Comparison of ENCODE assay signal across 11 mouse cellular contexts in the genomic region with DNA sequence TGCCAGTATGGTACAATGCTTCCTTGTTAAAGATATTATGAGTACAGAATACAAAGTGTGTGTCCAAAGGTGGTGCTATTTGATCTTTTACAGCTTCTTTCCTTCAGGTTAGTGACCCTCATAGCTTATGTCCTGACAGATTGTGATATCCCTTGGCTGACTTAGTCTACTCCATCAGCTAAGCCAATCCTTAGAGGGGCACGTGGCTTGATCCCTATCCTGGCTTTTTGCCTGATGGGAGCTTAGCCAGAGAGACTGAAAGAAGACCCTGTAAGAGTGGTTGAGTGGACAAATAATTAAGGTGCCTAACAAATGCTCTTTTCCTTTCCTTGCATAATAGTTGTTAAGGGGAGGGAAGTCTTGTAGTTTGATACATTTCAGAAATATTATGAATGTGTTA.
A peak's percentile ranks its signal among the peaks of the same experiment; 100 is the strongest.
DNase-seq lines count a peak whose midpoint lies in the region; ATAC-seq and TF ChIP-seq lines count a peak whose summit lies in the region.
"Had no signal": no experiment of that assay in that cellular context is flagged by ENCODE, and none has a peak within 500 bp of the region (broad histone marks: within the 10 kb centered on the region; RNA-seq: fewer than 3 reads in every experiment).

No protein-coding gene starts in this region.

- no peaks in the 10 kb centered on the region for H3K9me3 ChIP-seq in forebrain, embryonic 12.5 days
- no peaks in the 10 kb centered on the region for H3K9me3 ChIP-seq in forebrain, embryonic 13.5 days (replicated peaks)
- H3K9me3 ChIP-seq in hindbrain, embryonic 15.5 days = no peaks in the 10 kb centered on the region
- H3K9me3 ChIP-seq: embryonic facial prominence, embryonic 15.5 days; megakaryocyte, embryonic 14.5 days had no signal

- peak; percentile 2; the same call in 1 of the 2 replicates for ATAC-seq in forebrain, embryonic 12.5 days (ENCODE audit: low FRiP score)
- ATAC-seq in forebrain, embryonic 13.5 days = no peak
- ATAC-seq in Patski = peak; percentile 23
- peak; percentile 82 for ATAC-seq in hindbrain, embryonic 15.5 days (ENCODE audit: low FRiP score, low read depth)

- in situ Hi-C loops in Patski (cut with MboI; ENCODE audit: low pct_unique_long_range_greater_than_20kb) = no loop called here

- no peak overlapping the region for H3K4me3 ChIP-seq in forebrain, embryonic 12.5 days (replicated peaks)
- H3K4me3 ChIP-seq in forebrain, embryonic 13.5 days = no peak overlapping the region
- no peak overlapping the region for H3K4me3 ChIP-seq in left cerebral cortex, adult 2 months
- H3K4me3 ChIP-seq in hindbrain, embryonic 15.5 days = no peak overlapping the region
- H3K4me3 ChIP-seq: embryonic facial prominence, embryonic 15.5 days; megakaryocyte, embryonic 14.5 days had no signal

- H3K4me2 ChIP-seq in forebrain, embryonic 12.5 days = no peak overlapping the region
- no peak overlapping the region for H3K4me2 ChIP-seq in forebrain, embryonic 13.5 days
- H3K4me2 ChIP-seq in hindbrain, embryonic 15.5 days = no peak overlapping the region
- H3K4me2 ChIP-seq: embryonic facial prominence, embryonic 15.5 days had no signal

- H3K27me3 ChIP-seq in forebrain, embryonic 12.5 days = no peaks in the 10 kb centered on the region
- H3K27me3 ChIP-seq in forebrain, embryonic 13.5 days = no peaks in the 10 kb centered on the region
- H3K27me3 ChIP-seq in Patski = no peaks in the 10 kb centered on the region
- H3K27me3 ChIP-seq in hindbrain, embryonic 15.5 days = no peaks in the 10 kb centered on the region
- H3K27me3 ChIP-seq: embryonic facial prominence, embryonic 15.5 days had no signal

- peaks cover 26% of the 10 kb centered on the region for H3K36me3 ChIP-seq in forebrain, embryonic 12.5 days (replicated peaks)
- H3K36me3 ChIP-seq in forebrain, embryonic 13.5 days (ENCODE audit: poor library complexity, severe bottlenecking) = peaks cover 41% of the 10 kb centered on the region
- peaks cover 8% of the 10 kb centered on the region for H3K36me3 ChIP-seq in hindbrain, embryonic 15.5 days
- H3K36me3 ChIP-seq: embryonic facial prominence, embryonic 15.5 days had no signal

- DNase-seq in left cerebral cortex, postnatal 4 days = peak; percentile 83
- DNase-seq in left cerebral cortex, adult 2 months (ENCODE audit: extremely low spot score in 1 of 2, low spot score in 2 of 2) = no peak
- no peak for DNase-seq in Patski (ENCODE audit: low read depth, low spot score)
- no peak for DNase-seq in urinary bladder, adult 18-20 months (ENCODE audit: low spot score in 2 of 2)
- DNase-seq in left cerebral cortex, postnatal 14 days (ENCODE audit: low spot score in 2 of 2) = no peak
- DNase-seq: B cell, adult 2 months had no signal

- H3K9ac ChIP-seq in forebrain, embryonic 12.5 days = no peak overlapping the region
- H3K9ac ChIP-seq in forebrain, embryonic 13.5 days = no peak overlapping the region
- no peak overlapping the region for H3K9ac ChIP-seq in hindbrain, embryonic 15.5 days
- H3K9ac ChIP-seq: embryonic facial prominence, embryonic 15.5 days had no signal

- H3K27ac ChIP-seq in forebrain, embryonic 12.5 days = no peak overlapping the region
- H3K27ac ChIP-seq in forebrain, embryonic 13.5 days = no peak overlapping the region
- no peak overlapping the region; the same call in 1 of the 2 replicates for H3K27ac ChIP-seq in left cerebral cortex, adult 2 months
- H3K27ac ChIP-seq in hindbrain, embryonic 15.5 days (replicated peaks) = peak overlapping the region; percentile 58; the same call in 1 of the 2 replicates
- H3K27ac ChIP-seq: embryonic facial prominence, embryonic 15.5 days had no signal

- H3K4me1 ChIP-seq in forebrain, embryonic 12.5 days = peaks cover 11% of the 10 kb centered on the region
- 0 out of 2 replicates have a peak, but pooled peaks cover 13% of the 10 kb centered on the region for H3K4me1 ChIP-seq in forebrain, embryonic 13.5 days
- H3K4me1 ChIP-seq in hindbrain, embryonic 15.5 days (replicated peaks) = peaks cover 14% of the 10 kb centered on the region; the same call in 1 of the 2 replicates
- H3K4me1 ChIP-seq: embryonic facial prominence, embryonic 15.5 days; megakaryocyte, embryonic 14.5 days had no signal

- intact Hi-C loops in left cerebral cortex, postnatal 4 days (cut with DNase I) = no loop called here
- intact Hi-C loops in left cerebral cortex, adult 2 months (cut with DNase I) = loop anchor here (5.0 kb wide), 1 partner anchor 33 kb away; no protein-coding TSS in a partner anchor
- intact Hi-C loops in left cerebral cortex, postnatal 14 days (cut with DNase I) = loop anchor here (5.0 kb wide), 1 partner anchor 163 kb away; no protein-coding TSS in a partner anchor

- TF ChIP-seq CTCF in left cerebral cortex, adult 2 months (IDR thresholded peaks at IDR 0.05) = no peak
- TF ChIP-seq CTCF in Patski (IDR thresholded peaks at IDR 0.05) = no peak

- 62% methylated on average over 1 of the region's 1 CpGs for WGBS in forebrain, embryonic 12.5 days
- 44% methylated on average over 1 of the region's 1 CpGs for WGBS in forebrain, embryonic 13.5 days
- 52% methylated on average over 1 of the region's 1 CpGs for WGBS in hindbrain, embryonic 15.5 days

- POLR2A ChIA-PET in Patski (lab: Charles Lee) = no interaction called here

- CTCF ChIA-PET in Patski (lab: Charles Lee) = interaction anchor here (1.0 kb wide), 1 partner anchor 65 kb away, joined by 3 read pairs; no protein-coding TSS in a partner anchor
